Mouse (Mus musculus): ENCODE measurements around the gene Rhbdl2.

DNA sequence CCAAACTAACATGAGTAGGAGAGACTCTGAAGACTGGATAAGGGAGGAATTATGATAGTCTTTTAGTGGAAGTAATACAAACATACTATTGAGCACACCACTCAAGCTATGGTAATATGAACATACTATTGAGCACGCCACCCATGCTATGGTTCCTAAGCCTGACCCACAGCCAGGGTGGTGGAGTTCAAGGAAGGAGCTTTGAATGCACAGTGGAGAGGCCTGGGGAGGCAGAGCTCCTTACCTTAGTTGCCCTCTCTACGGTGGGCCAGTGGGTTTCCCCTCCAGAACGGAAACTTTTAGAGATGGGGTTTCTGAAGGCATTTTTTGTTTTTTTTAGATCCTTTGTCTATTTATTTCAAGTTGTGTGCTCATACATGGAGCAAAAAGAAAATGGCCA lies 9.7 kb downstream of the Rhbdl2 start:
- TF ChIP-seq CTCF (IDR thresholded peaks at IDR 0.05; ENCODE audit: insufficient read depth, low read length), result no peak
- no peak for TF ChIP-seq POLR2A (IDR thresholded peaks at IDR 0.05; ENCODE audit: borderline replicate concordance, extremely low read depth, low read depth, low read length)
